Mouse (Mus musculus) MEL (cell line): Measurements from ENCODE around the gene Dock9. TPM values are rescaled to one million over a fixed set of nuclear protein-coding genes. Genes with fewer than 3 reads are reported as not detected.

Experiments used
- DNase-seq: peaks from one replicate; pipeline ENCODE4 v3.0.0; 2011; ENCODE audit warnings: low read depth, low spot score
- H3K27ac ChIP-seq: 2 replicates; pipeline ENCODE4 v1.5.1; 2012; ENCODE audit warnings: low read depth, mild to moderate bottlenecking, control low read depth, low read length, moderate library complexity; ENCODE audit not compliant: control insufficient read depth
- H3K27me3 ChIP-seq, 2 experiments: fragments of 150-350 bp in 1 of 2; sonication (generic) in 1 of 2; 2 replicates each; pipeline ENCODE4 v1.6.1; 2012; ENCODE audit warnings: low read length in 2 of 2, mild to moderate bottlenecking in 2 of 2, improper control_type of control experiment in 1 of 2, moderate library complexity in 1 of 2; ENCODE audit not compliant: insufficient read depth in 2 of 2, control insufficient read depth in 1 of 2
- H3K36me3 ChIP-seq, 2 experiments: 2 replicates each; pipeline ENCODE4 v1.6.1; 2012 to 2014; ENCODE audit warnings: low read length in 2 of 2, improper control_type of control experiment in 1 of 2, inconsistent platforms in 1 of 2, mild to moderate bottlenecking in 1 of 2; ENCODE audit not compliant: insufficient read depth in 2 of 2, control insufficient read depth in 1 of 2
- H3K4me1 ChIP-seq, 2 experiments: fragments of 150-350 bp in 1 of 2; sonication (generic) in 1 of 2; 2 replicates each; pipeline ENCODE4 v1.6.1; 2012; ENCODE audit warnings: low read length in 2 of 2, improper control_type of control experiment in 1 of 2, mild to moderate bottlenecking in 1 of 2; ENCODE audit not compliant: insufficient read depth in 2 of 2, control insufficient read depth in 1 of 2
- H3K4me3 ChIP-seq, 2 experiments: fragments of 150-350 bp in 1 of 2; sonication (generic) in 1 of 2; 2 replicates each; pipeline ENCODE4 v1.5.1; 2012; ENCODE audit warnings: low read depth in 2 of 2, low read length in 2 of 2, mild to moderate bottlenecking in 2 of 2, moderate library complexity in 2 of 2, control low read depth in 1 of 2, improper control_type of control experiment in 1 of 2; ENCODE audit not compliant: control insufficient read depth in 1 of 2, insufficient read depth in 1 of 2
- H3K79me2 ChIP-seq: 2 replicates; pipeline ENCODE4 v1.6.1; 2012; ENCODE audit warnings: mild to moderate bottlenecking, low read length, moderate library complexity; ENCODE audit not compliant: control insufficient read depth, poor library complexity, insufficient read depth
- H3K9ac ChIP-seq: 2 replicates; pipeline ENCODE4 v1.6.1; 2012; ENCODE audit warnings: low read depth, mild to moderate bottlenecking, control low read depth, low read length, moderate library complexity; ENCODE audit not compliant: control insufficient read depth, poor library complexity, severe bottlenecking
- H3K9me3 ChIP-seq: fragments of 150-350 bp; sonication (generic); replicated peaks from 2 replicates; pipeline ENCODE4 v1.6.1; 2012; ENCODE audit warnings: mild to moderate bottlenecking, low read length, improper control_type of control experiment, moderate library complexity; ENCODE audit not compliant: insufficient read depth
- ELF1 ChIP-seq: IDR thresholded peaks from 2 replicates; pipeline ENCODE4 v1.6.1; 2014; ENCODE audit warnings: low read depth, mild to moderate bottlenecking, inconsistent platforms, low read length, improper control_type of control experiment, moderate library complexity
- EP300 ChIP-seq, 2 experiments: IDR thresholded peaks; 2 replicates each; pipeline ENCODE4 v1.6.1; 2011; ENCODE audit warnings: improper control_type of control experiment in 2 of 2, low read length in 2 of 2, low read depth in 1 of 2, mild to moderate bottlenecking in 1 of 2
- ETS1 ChIP-seq: IDR thresholded peaks from 2 replicates; pipeline ENCODE4 v1.6.1; 2012; ENCODE audit warnings: low read depth, mild to moderate bottlenecking, inconsistent platforms, low read length, improper control_type of control experiment, moderate library complexity
- GABPA ChIP-seq: IDR thresholded peaks from 2 replicates; pipeline ENCODE4 v1.6.1; 2012; ENCODE audit warnings: low read depth, mild to moderate bottlenecking, inconsistent platforms, low read length, improper control_type of control experiment, moderate library complexity
- GATA1 ChIP-seq: IDR thresholded peaks from 2 replicates; pipeline ENCODE4 v1.6.1; 2011; ENCODE audit warnings: low read depth, low read length, improper control_type of control experiment
- HCFC1 ChIP-seq: IDR thresholded peaks from 2 replicates; pipeline ENCODE4 v1.6.1; 2012; ENCODE audit warnings: low read depth, mild to moderate bottlenecking, inconsistent platforms, low read length, improper control_type of control experiment, moderate library complexity
- JUND ChIP-seq: IDR thresholded peaks from 2 replicates; pipeline ENCODE4 v1.6.1; 2011; ENCODE audit warnings: low read depth, mild to moderate bottlenecking, improper control_type of control experiment, low read length
- KAT2A ChIP-seq: conservative IDR thresholded peaks from 2 replicates; pipeline ENCODE4 v1.6.1; 2012; ENCODE audit warnings: low read depth, low read length, improper control_type of control experiment, inconsistent platforms
- MAX ChIP-seq: IDR thresholded peaks from 2 replicates; pipeline ENCODE4 v1.6.1; 2011; ENCODE audit warnings: low read length, improper control_type of control experiment
- MEF2A ChIP-seq: IDR thresholded peaks from 2 replicates; pipeline ENCODE4 v1.6.1; 2014; ENCODE audit warnings: low read depth, mild to moderate bottlenecking, inconsistent platforms, low read length, improper control_type of control experiment; ENCODE audit not compliant: poor library complexity, insufficient replicate concordance, severe bottlenecking; ENCODE audit errors: extremely low read depth
- MXI1 ChIP-seq: IDR thresholded peaks from 2 replicates; pipeline ENCODE4 v1.6.1; 2011; ENCODE audit warnings: mild to moderate bottlenecking, low read depth, low read length, improper control_type of control experiment
- MYC ChIP-seq: IDR thresholded peaks from 2 replicates; pipeline ENCODE4 v1.6.1; 2011; ENCODE audit warnings: low read depth, mild to moderate bottlenecking, low read length, improper control_type of control experiment, moderate library complexity
- NELFE ChIP-seq: IDR thresholded peaks from 2 replicates; pipeline ENCODE4 v1.6.1; 2011; ENCODE audit warnings: low read depth, low read length, improper control_type of control experiment
- NRF1 ChIP-seq: IDR thresholded peaks from 2 replicates; pipeline ENCODE4 v1.6.1; 2014; ENCODE audit warnings: low read depth, mild to moderate bottlenecking, inconsistent platforms, low read length, improper control_type of control experiment, moderate library complexity; ENCODE audit not compliant: poor library complexity, insufficient read depth, severe bottlenecking
- POLR2A ChIP-seq, 2 experiments: IDR thresholded peaks; 2 replicates each; pipeline ENCODE4 v1.6.1; 2011 to 2012; ENCODE audit warnings: low read length in 2 of 2, mild to moderate bottlenecking in 2 of 2, control low read depth in 1 of 2, improper control_type of control experiment in 1 of 2, low read depth in 1 of 2, moderate library complexity in 1 of 2; ENCODE audit not compliant: control insufficient read depth in 1 of 2, insufficient read depth in 1 of 2, poor library complexity in 1 of 2
- SIN3A ChIP-seq: IDR thresholded peaks from 2 replicates; pipeline ENCODE4 v1.6.1; 2012; ENCODE audit warnings: low read length, improper control_type of control experiment, inconsistent platforms
- TAL1 ChIP-seq: IDR thresholded peaks from 2 replicates; pipeline ENCODE4 v1.6.1; 2012; ENCODE audit warnings: mild to moderate bottlenecking, inconsistent platforms, low read length, moderate library complexity, mixed read lengths
- TBP ChIP-seq: IDR thresholded peaks from 2 replicates; pipeline ENCODE4 v1.8.0; 2011; ENCODE audit warnings: low read depth, low read length, improper control_type of control experiment
- TCF12 ChIP-seq: IDR thresholded peaks from 2 replicates; pipeline ENCODE4 v1.6.1; 2014; ENCODE audit warnings: low read depth, mild to moderate bottlenecking, inconsistent platforms, low read length, improper control_type of control experiment, moderate library complexity
- USF1 ChIP-seq: IDR thresholded peaks from 2 replicates; pipeline ENCODE4 v1.6.1; 2014; ENCODE audit warnings: low read depth, mild to moderate bottlenecking, inconsistent platforms, low read length, improper control_type of control experiment, moderate library complexity
- ZKSCAN1 ChIP-seq: IDR thresholded peaks from 2 replicates; pipeline ENCODE4 v1.6.1; 2012; ENCODE audit warnings: low read depth, mild to moderate bottlenecking, inconsistent platforms, low read length, improper control_type of control experiment, moderate library complexity
- ZNF384 ChIP-seq: IDR thresholded peaks from 2 replicates; pipeline ENCODE4 v1.6.1; 2012; ENCODE audit warnings: low read depth, mild to moderate bottlenecking, inconsistent platforms, low read length, improper control_type of control experiment
- polyA plus RNA-seq, 2 experiments: library from polyadenylated mRNA; stranded (reverse) in 1 of 2; unstranded in 1 of 2; fragments of >175 nt in 1 of 2; fragments of >200 nt in 1 of 2; gene quantifications; 2 replicates each; pipeline versions ENCODE4 v1.2.1 to v1.2.4; 2012; ENCODE audit warnings: low replicate concordance in 2 of 2, low read depth in 1 of 2; ENCODE audit not compliant: insufficient read length in 2 of 2, insufficient read depth in 1 of 2, missing spikeins in 1 of 2
- total RNA-seq: library from RNA; depleted of rRNA; stranded (reverse); fragments of 300-350 nt; gene quantifications from 2 replicates; pipeline ENCODE4 v1.2.3, GENCODE M21; 2012

The Dock9 gene
- total and polyA plus RNA-seq, 3 experiments, result 6.3 to 9.4 TPM; not detected in 1

- no peaks in the 10 kb centered on the region for H3K4me1 ChIP-seq
- no peak for DNase-seq
- no peaks in the 10 kb centered on the region for H3K36me3 ChIP-seq
- no peaks in the 10 kb centered on the region for H3K9me3 ChIP-seq
- H3K9ac ChIP-seq, result no peak overlapping the region
- H3K4me3 ChIP-seq, result no peak overlapping the region
- H3K79me2 ChIP-seq, result no peaks in the 10 kb centered on the region
- TF ChIP-seq NELFE (no peak), ELF1 (no peak), JUND (no peak), MAX (no peak), ETS1 (no peak), HCFC1 (no peak), SIN3A (no peak)
- TF ChIP-seq, all 39 proteins: peak for 0
- H3K27ac ChIP-seq, result no peak overlapping the region
- H3K27me3 ChIP-seq, result no peaks in the 10 kb centered on the region
Measured at GRCm38 (mm10) chr14:121663913-121664312, 133.7 kb downstream of the Dock9 start.

DNA sequence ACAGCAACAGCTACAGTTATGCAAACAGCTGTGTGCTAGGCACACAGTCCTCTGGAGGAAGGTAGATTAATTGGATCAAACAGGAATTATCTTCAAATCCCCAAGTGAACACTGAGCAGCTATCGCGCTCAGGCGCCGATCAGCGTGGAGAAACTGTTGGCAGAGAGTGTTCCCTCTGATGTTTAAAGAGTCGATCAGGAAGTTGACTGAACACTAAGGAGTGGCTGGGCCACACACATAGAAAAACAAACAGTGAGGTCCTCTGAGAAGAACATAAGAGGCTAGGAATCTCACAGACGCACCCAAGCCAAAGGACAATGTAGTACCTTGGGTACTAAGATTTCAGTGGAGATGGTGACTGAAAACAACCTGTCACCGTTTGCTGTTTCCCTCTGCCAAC is 136.7 kb downstream of the Dock9 start:
- no peaks in the 10 kb centered on the region for H3K27me3 ChIP-seq
- H3K36me3 ChIP-seq, result no peaks in the 10 kb centered on the region
- no peaks in the 10 kb centered on the region for H3K4me1 ChIP-seq
- no peaks in the 10 kb centered on the region for H3K79me2 ChIP-seq
- no peaks in the 10 kb centered on the region for H3K9me3 ChIP-seq
- H3K4me3 ChIP-seq, result no peak overlapping the region
- no peak overlapping the region for H3K27ac ChIP-seq
- DNase-seq, result no peak
- TF ChIP-seq MXI1, result no peak
- no peak for TF ChIP-seq TAL1
- no peak for TF ChIP-seq POLR2A (IDR thresholded peaks at IDR 0.05; ENCODE audit: control insufficient read depth in 1 of 2, insufficient read depth in 1 of 2, low read depth in 1 of 2, low read length in 2 of 2, poor library complexity in 1 of 2)
- no peak for TF ChIP-seq SIN3A
- TF ChIP-seq GATA1, result no peak
- no peak for TF ChIP-seq MEF2A
- TF ChIP-seq MYC, result no peak
- TF ChIP-seq TCF12, result no peak
- no peak for TF ChIP-seq TBP
- TF ChIP-seq ZKSCAN1, result no peak
- TF ChIP-seq ETS1, result no peak
- TF ChIP-seq ZNF384, result no peak
- no peak for TF ChIP-seq KAT2A
- TF ChIP-seq GABPA, result no peak
- no peak for TF ChIP-seq NRF1
- no peak for TF ChIP-seq USF1
- TF ChIP-seq EP300 (IDR thresholded peaks at IDR 0.05; ENCODE audit: low read depth in 1 of 2, low read length in 2 of 2), result no peak
- TF ChIP-seq NELFE, result no peak
- TF ChIP-seq, all 39 proteins: peak for 0
- no peak overlapping the region for H3K9ac ChIP-seq
